Mouse (Mus musculus) G1E (cell line): ENCODE data around the gene Wdr73.

Source experiments
- CTCF ChIP-seq: IDR thresholded peaks from 2 replicates; pipeline ENCODE4 v1.5.1; 2012; ENCODE audit warnings: low read depth, low read length, inconsistent platforms, mixed read lengths
- GATA1 ChIP-seq: IDR thresholded peaks from 2 replicates; pipeline ENCODE4 v1.6.1; 2012; ENCODE audit warnings: borderline replicate concordance, low read length, inconsistent platforms, mixed read lengths
- GATA2 ChIP-seq: IDR thresholded peaks from 2 replicates; pipeline ENCODE4 v1.6.1; 2012; ENCODE audit warnings: low read depth, low read length, inconsistent platforms, borderline replicate concordance
- POLR2AphosphoS5 ChIP-seq: IDR thresholded peaks from 2 replicates; pipeline ENCODE4 v1.6.1; 2012; ENCODE audit warnings: low read depth, low read length, inconsistent platforms; ENCODE audit not compliant: insufficient replicate concordance
- TAL1 ChIP-seq: conservative IDR thresholded peaks from 2 replicates; pipeline ENCODE4 v1.6.1; 2012; ENCODE audit warnings: low read depth, low read length, inconsistent platforms, mixed read lengths

GRCm38 (mm10) chr7:80897721-80898120, 3.3 kb downstream of the Wdr73 start:
- TF ChIP-seq CTCF (no peak), TAL1 (no peak), GATA2 (no peak), GATA1 (no peak), POLR2AphosphoS5 (no peak)
